Mouse (Mus musculus) MEL (cell line): Measurements from ENCODE around the gene Th.

ENCODE experiments used
- CHD2 ChIP-seq: IDR thresholded peaks from 2 replicates; pipeline ENCODE4 v1.6.1; 2011; ENCODE audit warnings: low read length, improper control_type of control experiment
- CTCF ChIP-seq, 3 experiments: IDR thresholded peaks in 2 of 3; conservative IDR thresholded peaks in 1 of 3; 2 replicates each; pipeline ENCODE4 v1.5.1; 2011 to 2012; ENCODE audit warnings: low read length in 3 of 3, low read depth in 2 of 3, mild to moderate bottlenecking in 2 of 3, improper control_type of control experiment in 1 of 3, inconsistent platforms in 1 of 3, mixed read lengths in 1 of 3, moderate library complexity in 1 of 3; ENCODE audit not compliant: control insufficient read depth in 1 of 3, insufficient read depth in 1 of 3, poor library complexity in 1 of 3, severe bottlenecking in 1 of 3
- E2F4 ChIP-seq: IDR thresholded peaks from 2 replicates; pipeline ENCODE4 v1.6.1; 2011; ENCODE audit warnings: low read depth, low read length, improper control_type of control experiment, borderline replicate concordance
- EP300 ChIP-seq, 2 experiments: IDR thresholded peaks; 2 replicates each; pipeline ENCODE4 v1.6.1; 2011; ENCODE audit warnings: improper control_type of control experiment in 2 of 2, low read length in 2 of 2, low read depth in 1 of 2, mild to moderate bottlenecking in 1 of 2
- ETS1 ChIP-seq: IDR thresholded peaks from 2 replicates; pipeline ENCODE4 v1.6.1; 2012; ENCODE audit warnings: low read depth, mild to moderate bottlenecking, inconsistent platforms, low read length, improper control_type of control experiment, moderate library complexity
- HCFC1 ChIP-seq: IDR thresholded peaks from 2 replicates; pipeline ENCODE4 v1.6.1; 2012; ENCODE audit warnings: low read depth, mild to moderate bottlenecking, inconsistent platforms, low read length, improper control_type of control experiment, moderate library complexity
- JUND ChIP-seq: IDR thresholded peaks from 2 replicates; pipeline ENCODE4 v1.6.1; 2011; ENCODE audit warnings: low read depth, mild to moderate bottlenecking, improper control_type of control experiment, low read length
- MYC ChIP-seq: IDR thresholded peaks from 2 replicates; pipeline ENCODE4 v1.6.1; 2011; ENCODE audit warnings: low read depth, mild to moderate bottlenecking, low read length, improper control_type of control experiment, moderate library complexity
- NELFE ChIP-seq: IDR thresholded peaks from 2 replicates; pipeline ENCODE4 v1.6.1; 2011; ENCODE audit warnings: low read depth, low read length, improper control_type of control experiment
- POLR2A ChIP-seq, 2 experiments: IDR thresholded peaks; 2 replicates each; pipeline ENCODE4 v1.6.1; 2011 to 2012; ENCODE audit warnings: low read length in 2 of 2, mild to moderate bottlenecking in 2 of 2, control low read depth in 1 of 2, improper control_type of control experiment in 1 of 2, low read depth in 1 of 2, moderate library complexity in 1 of 2; ENCODE audit not compliant: control insufficient read depth in 1 of 2, insufficient read depth in 1 of 2, poor library complexity in 1 of 2
- SMC3 ChIP-seq: IDR thresholded peaks from 2 replicates; pipeline ENCODE4 v1.6.1; 2011; ENCODE audit warnings: low read depth, low read length, improper control_type of control experiment
- TAL1 ChIP-seq: IDR thresholded peaks from 2 replicates; pipeline ENCODE4 v1.6.1; 2012; ENCODE audit warnings: mild to moderate bottlenecking, inconsistent platforms, low read length, moderate library complexity, mixed read lengths
- ZMIZ1 ChIP-seq: IDR thresholded peaks from 2 replicates; pipeline ENCODE4 v1.6.1; 2012; ENCODE audit warnings: low read depth, mild to moderate bottlenecking, inconsistent platforms, low read length, improper control_type of control experiment, moderate library complexity

DNA sequence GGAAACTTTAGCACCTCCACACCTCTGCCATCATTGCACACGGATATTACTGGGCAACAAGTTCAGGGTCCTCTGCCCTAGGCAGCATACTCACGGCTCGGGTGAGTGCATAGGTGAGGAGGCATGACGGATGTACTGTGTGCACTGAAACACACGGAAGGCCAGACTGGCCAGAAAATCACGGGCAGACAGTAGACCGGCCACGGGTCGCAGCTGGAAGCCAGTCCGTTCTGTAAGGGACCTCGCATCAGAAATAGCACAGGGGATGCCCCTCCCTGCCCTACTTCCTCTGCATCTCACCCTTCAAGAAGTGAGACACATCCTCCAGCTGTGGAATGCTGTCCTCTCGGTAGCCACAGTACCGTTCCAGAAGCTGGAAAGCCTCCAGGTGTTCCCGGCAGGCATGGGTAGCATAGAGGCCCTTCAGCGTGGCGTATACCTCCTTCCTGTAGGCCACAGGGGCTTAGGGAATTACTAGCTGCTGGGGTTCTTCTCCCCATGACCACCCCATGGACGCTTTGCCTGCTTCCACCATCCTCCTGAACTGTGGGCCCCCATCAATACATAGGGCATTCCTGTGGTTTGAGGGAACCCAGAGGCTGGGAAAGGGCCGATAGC, 35.6 kb downstream of the Th start:
- TF ChIP-seq SMC3: no peak
- no peak for TF ChIP-seq CHD2
- no peak for TF ChIP-seq NELFE
- TF ChIP-seq CTCF (IDR thresholded peaks at IDR 0.05 in 2 of 3, conservative IDR thresholded peaks at IDR 0.05 in 1 of 3; ENCODE audit: control insufficient read depth in 1 of 3, insufficient read depth in 1 of 3, low read depth in 2 of 3, low read length in 3 of 3, poor library complexity in 1 of 3, severe bottlenecking in 1 of 3): no peak
- no peak for TF ChIP-seq POLR2A (IDR thresholded peaks at IDR 0.05; ENCODE audit: control insufficient read depth in 1 of 2, insufficient read depth in 1 of 2, low read depth in 1 of 2, low read length in 2 of 2, poor library complexity in 1 of 2)
- TF ChIP-seq HCFC1: no peak
- no peak for TF ChIP-seq MYC
- no peak for TF ChIP-seq EP300 (IDR thresholded peaks at IDR 0.05; ENCODE audit: low read depth in 1 of 2, low read length in 2 of 2)
- no peak for TF ChIP-seq JUND
- TF ChIP-seq ETS1: no peak
- TF ChIP-seq E2F4: no peak
- TF ChIP-seq ZMIZ1: no peak
- TF ChIP-seq TAL1: no peak
